Mouse (Mus musculus) MEL-GATA-1-ER (cell line): ENCODE results near the gene Nr6a1.

Experiments
- DNase-seq: peaks from one replicate; pipeline ENCODE4 v3.0.0-alpha.2; 2012; ENCODE audit warnings: low read depth; ENCODE audit errors: extremely low read depth

Gene Nr6a1

GRCm38 (mm10) chr2:38783364-38783763 lies 144.1 kb downstream of the Nr6a1 start:
- no peak for DNase-seq

DNA sequence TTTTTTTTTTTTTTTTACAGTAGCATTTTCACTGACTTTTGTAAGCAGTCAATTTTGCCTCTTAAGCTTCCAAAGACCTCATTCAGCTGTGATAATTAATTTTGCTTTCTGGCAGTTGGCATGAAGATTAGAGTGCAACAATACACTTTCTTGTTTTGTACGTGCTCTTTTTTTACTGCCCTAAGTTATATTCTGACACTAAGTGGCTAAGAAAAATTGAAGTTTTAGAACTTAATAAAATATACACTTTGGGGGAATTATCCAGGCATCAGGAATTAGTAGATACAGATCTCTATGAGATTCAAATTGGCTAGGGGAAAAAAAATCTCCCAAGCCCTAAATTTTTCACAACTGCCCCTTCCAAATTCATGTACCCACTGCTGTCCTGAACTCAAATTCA lies 144.8 kb downstream of the Nr6a1 start:
- DNase-seq = no peak

GRCm38 (mm10) chr2:38781945-38782720 lies 145.4 kb downstream of the Nr6a1 start:
- no peak for DNase-seq

DNA sequence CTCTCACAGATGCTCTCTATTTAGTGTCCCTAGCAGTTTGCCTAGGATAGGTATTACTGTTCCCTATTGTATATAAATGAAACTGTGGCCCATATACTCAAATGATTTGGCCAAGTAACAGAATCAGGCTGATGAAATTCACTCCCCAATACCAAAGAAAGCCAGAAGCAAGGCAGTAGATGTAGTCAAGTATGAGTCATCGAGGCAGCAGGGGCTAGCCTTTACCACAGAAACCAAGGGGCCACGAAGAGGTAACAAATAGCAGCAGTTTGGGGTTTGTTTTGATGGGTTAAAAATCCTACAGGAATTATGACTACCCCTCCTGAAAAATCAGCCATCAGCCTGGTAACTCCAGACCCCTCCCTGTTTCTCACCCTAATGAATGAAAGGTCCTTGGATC lies 147.5 kb downstream of the Nr6a1 start:
- no peak for DNase-seq

- peak; percentile 11 for DNase-seq
Measured at GRCm38 (mm10) chr2:38777326-38777725, 150.2 kb downstream of the Nr6a1 start.

DNA sequence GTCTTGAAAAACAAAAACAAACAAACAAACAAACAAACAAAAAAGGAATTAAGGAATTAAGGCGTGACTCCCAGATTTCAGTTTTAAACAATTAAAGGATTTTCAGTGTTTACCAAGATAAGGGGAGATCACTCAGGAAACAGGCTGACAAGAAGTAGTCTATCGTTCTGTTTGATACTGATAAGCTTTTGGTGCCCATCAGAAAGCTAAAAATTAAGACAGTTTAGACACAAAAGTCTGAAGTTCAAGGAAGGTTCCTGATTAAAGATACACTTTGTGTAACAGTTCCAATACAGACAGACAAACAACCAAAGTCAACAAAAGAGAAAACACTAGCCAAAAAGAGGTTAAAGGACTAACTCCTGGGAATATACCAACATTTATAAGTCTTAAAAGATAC lies 152.6 kb downstream of the Nr6a1 start:
- no peak for DNase-seq

DNA sequence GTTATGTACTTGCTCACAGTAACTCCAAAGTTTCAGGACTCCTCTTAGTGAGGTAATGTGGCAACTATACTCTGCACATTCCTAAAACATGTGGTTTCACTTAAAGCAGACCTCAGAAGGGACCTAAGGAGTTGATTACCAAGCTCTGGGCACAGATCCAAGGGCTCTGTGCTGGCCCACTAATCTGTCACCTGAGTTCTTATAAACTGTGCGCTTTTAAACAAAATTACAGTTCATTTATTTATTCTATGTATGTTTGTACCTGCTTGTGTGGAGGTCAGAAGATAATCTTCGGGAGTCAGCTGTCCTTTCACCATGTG lies 156.1 kb downstream of the Nr6a1 start:
- no peak for DNase-seq

GRCm38 (mm10) chr2:38770772-38771477 lies 156.6 kb downstream of the Nr6a1 start:
- DNase-seq = no peak

DNA sequence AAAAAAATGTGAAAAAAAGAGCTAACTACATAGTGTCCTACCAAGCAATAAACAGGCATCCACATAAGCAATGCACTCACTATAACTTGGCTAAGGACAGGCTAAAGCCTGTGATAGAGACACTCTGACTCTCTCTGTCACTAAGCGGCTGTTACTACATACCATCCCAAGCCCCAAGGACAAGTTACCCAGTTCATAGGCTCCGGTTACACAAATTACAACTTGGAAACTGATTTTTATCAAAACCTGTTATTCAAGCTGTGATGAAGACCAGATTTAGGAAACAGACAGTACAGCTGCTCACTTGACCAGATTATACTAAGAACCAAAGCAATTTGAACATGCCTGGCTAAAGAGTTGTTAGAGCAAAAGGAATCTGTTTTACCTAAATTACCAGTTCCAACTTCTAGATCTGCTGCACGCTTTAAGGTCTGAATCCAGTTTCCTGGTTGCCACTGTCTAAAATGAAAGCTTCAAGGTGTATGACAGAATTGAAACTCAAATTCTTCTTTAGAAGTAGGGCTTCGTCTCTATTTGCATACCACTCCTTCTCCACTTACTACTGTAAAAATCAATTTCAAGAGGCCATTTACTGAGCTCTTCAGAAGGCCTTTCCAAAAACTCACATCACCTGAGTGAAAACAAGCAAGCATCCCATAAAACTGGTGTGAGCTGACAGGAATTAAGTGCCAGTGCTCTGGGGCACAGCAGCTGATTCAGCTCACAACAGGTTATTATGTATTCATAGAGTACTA lies 160.1 kb downstream of the Nr6a1 start:
- no peak for DNase-seq

GRCm38 (mm10) chr2:38739847-38740246 lies 187.6 kb downstream of the Nr6a1 start:
- no peak for DNase-seq

DNA sequence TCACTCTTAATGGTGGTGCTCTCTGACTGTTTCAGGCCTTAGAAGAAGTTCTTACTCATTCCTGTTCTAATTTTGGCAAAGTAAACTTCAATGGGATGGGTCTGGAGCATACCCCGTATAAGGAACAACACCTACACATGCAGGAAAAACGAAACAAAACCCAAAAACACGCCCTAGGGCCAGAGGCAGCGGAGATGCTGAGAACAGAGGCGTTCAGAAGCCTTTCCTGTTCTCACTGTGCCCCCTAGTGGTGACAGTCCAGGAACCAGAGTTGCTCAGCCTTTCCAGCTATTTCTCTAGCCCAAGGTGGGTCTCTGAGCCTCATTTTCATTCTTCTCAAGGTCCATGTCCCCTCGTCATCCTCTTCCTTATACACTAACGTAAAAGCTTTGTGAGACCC lies 188.1 kb downstream of the Nr6a1 start:
- DNase-seq = peak; percentile 37

- DNase-seq = no peak
Measured at GRCm38 (mm10) chr2:38738601-38739301, 188.7 kb downstream of the Nr6a1 start.

DNA sequence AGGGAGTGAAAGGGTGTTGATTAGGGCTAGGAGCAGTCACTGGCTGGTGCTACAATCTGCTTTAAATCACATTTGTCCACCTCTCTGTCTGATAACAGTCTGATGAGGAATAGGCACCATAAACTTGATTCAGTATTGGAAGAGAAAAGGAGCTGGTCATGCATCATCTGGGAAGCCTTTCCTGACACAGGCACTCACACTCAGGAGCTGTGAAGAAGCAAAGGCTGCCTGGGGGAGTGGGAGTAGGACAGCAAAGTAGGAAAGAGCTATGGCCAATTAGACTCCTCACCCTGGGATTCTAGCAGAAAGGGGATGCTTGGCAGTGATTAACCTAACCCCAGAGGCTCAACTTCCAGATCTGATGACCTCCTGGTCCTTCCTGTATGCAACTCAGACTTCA lies 191.7 kb downstream of the Nr6a1 start:
- DNase-seq = no peak

DNA sequence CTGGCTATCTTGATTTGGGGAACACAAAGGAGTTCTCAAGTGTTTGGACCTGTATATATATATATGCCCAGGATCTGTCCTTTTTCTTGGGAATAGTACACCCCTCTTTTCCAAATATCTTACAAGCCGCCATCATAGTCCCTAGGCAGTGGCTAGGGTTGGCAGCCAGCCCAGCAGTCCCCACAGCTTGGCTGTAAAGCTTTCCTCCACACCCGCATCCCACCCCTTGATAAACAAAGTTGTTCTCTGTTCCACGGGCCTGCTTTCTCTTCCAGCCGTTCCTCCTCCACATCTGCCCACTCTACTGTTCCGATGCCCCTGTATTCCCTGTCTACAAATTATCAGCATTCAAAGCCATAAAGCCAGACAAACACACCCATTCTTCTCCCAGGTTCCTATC lies 192.8 kb downstream of the Nr6a1 start:
- DNase-seq = no peak

DNA sequence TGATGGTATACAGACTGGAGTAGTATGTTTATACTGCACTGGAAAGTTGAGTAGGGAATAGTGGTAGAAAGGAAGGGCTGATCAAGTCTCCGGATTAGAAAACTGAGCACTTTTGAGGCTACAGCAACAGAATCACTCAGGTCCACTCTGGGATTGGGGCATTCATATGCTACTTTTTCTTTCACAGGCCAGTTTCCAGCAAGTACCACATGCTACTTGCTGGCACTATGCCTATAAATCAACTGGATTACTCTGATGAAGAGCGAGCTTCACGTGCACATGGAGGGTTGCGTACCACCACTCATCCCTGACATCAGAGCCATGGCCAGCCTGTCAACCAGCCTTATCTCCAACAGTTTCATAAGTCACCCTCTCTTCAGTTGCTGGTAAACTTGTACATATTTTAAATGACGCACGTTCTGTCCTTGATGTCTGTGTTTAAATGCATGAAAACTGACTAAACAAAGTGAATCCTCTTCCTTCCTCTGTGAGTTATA lies 197.1 kb downstream of the Nr6a1 start:
- DNase-seq = no peak

DNA sequence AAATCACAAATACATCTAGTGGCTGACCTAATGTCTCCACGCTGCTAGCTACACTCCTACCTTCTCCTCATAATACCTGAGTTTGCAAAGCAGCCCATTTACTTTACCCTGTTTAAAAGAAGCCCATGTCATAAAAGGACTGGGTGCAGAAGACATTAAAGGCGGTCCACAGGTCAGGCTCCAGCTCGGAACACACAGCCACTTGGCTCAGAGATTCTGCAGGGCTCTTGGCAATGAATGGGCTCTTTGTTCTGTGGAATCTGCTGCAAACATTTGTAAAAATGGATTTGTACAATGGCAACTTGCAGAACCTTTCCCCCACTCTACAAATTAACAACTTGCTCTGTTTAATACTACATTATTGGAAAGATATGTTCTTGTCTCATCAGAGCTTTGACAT lies 202.1 kb downstream of the Nr6a1 start:
- DNase-seq = no peak

GRCm38 (mm10) chr2:38723378-38723777 lies 204.1 kb downstream of the Nr6a1 start:
- no peak for DNase-seq

DNA sequence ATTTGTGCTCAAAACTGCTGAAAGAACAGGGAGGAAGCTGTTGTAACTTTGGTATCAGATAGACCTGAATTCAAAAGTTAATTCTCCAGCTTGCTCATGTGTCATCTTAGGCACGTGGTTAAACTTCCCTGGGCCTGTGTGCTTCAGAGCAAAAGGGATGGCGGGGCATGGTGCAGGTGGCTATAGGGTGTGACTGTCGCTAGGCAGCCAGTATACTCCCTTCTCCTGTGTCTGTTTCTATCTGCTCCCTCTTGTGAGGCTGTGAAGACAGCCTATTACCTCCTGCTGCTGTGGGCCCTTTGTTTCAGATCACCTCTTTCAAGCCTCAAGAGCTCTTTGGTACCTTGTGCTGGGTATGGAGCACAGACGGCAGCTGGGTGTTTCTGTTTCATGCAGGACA lies 205.4 kb downstream of the Nr6a1 start:
- no peak for DNase-seq

DNA sequence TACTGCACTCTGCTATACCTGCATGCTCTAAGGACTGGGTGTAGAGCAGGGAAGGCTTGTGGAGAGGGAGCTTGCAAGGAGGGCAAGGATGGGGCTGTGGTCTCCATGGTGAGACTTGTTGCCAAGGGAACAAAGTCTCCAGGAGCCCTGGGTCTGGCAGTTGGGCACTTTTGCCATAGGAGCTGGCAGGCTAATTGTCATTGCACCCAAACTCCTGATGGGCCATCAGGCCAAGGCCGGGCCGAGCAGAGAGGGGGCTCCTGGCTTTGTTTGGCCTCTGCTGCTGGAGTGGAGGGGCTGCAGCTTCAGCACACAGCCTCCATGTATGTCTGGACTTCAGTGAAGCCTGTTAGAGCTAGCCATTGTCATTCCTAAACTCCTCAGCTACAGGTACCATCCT lies 206.8 kb downstream of the Nr6a1 start:
- DNase-seq = no peak

GRCm38 (mm10) chr2:38719354-38719753 lies 208.1 kb downstream of the Nr6a1 start:
- DNase-seq = no peak

- peak; percentile 15 for DNase-seq
Measured at GRCm38 (mm10) chr2:38718676-38719075, 208.8 kb downstream of the Nr6a1 start.

DNA sequence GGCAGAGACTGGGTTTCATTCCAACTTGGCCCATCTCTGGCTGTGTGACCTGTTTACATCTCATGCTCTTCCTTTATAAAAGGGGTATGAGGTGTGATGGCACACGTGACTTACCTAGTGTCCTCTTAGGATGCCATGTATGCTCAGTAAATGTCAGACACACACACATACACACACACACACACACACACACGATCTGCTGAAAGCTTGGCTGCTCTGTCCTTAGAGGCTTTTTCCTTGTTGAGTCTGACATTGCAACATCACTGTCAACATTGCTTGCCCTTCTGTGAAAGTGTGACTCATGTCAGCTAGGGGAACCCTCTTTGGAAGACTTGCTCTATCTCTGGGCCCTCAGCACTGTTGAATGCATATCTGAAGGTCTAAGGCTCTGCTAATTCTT lies 210.1 kb downstream of the Nr6a1 start:
- DNase-seq = peak; percentile 9
